Mouse (Mus musculus) cerebellum, adult 2 months (tissue): Measurements from ENCODE around the gene Igsf21.

Experiments used
- CTCF ChIP-seq: fragments of 200-500 bp; IDR thresholded peaks from 2 replicates; pipeline ENCODE4 v1.5.1; 2011; ENCODE audit warnings: low read depth, mild to moderate bottlenecking, control low read depth, low read length, moderate library complexity, borderline replicate concordance; ENCODE audit not compliant: insufficient read depth
- POLR2A ChIP-seq: fragments of 200-500 bp; IDR thresholded peaks from 2 replicates; pipeline ENCODE4 v1.6.1; 2011; ENCODE audit warnings: low read length, control low read depth, borderline replicate concordance; ENCODE audit not compliant: insufficient read depth

- TF ChIP-seq CTCF = no peak
- no peak for TF ChIP-seq POLR2A
Observed at GRCm38 (mm10) chr4:140076852-140077563, 169.6 kb downstream of the Igsf21 start.
